Mouse (Mus musculus): ENCODE results near the gene Pde3a. TPM values are rescaled to one million over a fixed set of nuclear protein-coding genes. Genes with fewer than 3 reads are reported as not detected.

Pde3a gene
- total and polyA plus RNA-seq, 2 experiments from 2014 or later: 1.2 to 4.9 TPM

DNA sequence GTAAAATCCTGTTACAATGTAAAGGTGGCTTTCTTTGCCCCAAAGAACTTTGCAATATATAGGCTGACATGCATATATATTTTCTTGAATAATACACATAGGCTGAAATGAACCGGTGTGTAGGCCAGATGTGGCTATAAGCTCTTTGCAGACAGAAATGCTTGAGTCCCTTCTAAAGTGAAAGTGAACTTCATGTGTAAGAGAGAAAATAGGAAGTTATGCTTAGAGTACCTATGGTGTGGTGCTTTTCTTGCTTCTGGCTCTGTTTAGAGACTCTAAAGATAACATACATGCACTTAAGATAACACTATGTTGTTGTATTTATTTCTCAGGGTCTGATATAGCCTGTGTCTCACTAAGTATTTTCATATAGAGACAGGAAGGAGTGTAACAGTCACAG, 58.3 kb downstream of the Pde3a start:
- Histone ChIP-seq H3K4me3 (ENCODE audit: low read depth, low read length) (no peak overlapping the region), H3K4me2 (ENCODE audit: low read depth) (no peak overlapping the region), H3K27ac (ENCODE audit: low read depth, low read length) (no peak overlapping the region), H3K36me3 (ENCODE audit: insufficient read depth) (no peaks in the 10 kb centered on the region), H3K9ac (no peak overlapping the region), H3K27me3 (ENCODE audit: insufficient read depth, low read length) (no peaks in the 10 kb centered on the region), H3K9me3 (ENCODE audit: low read length) (no peaks in the 10 kb centered on the region), H3K4me1 (ENCODE audit: insufficient read depth) (no peaks in the 10 kb centered on the region)
- 87% methylated on average over 1 of the region's 1 CpGs for WGBS
- no peak for TF ChIP-seq CTCF (IDR thresholded peaks at IDR 0.05; ENCODE audit: low read depth)
- DNase-seq (no peak), ATAC-seq (no peak)

DNA sequence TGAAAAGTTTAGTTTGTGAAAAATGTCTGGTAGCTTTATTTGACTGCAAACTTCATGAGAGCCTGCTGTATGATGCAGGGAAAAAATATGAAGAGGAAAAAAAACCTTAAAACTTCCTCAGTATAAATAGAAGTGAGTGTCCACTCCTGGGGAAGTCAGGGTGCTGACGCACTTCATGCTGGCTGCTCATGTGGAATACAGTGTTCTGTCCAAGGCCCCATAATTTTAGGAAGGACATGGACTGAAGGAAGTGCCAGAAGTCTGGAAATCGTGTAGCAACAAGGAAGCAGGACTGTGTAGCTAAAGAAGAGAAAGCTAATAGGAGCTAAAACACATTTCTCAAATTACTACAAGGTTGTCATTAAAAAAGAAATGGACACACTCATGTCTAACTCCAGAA, 59.4 kb downstream of the Pde3a start:
- H3K4me3 ChIP-seq (ENCODE audit: low read depth, low read length): no peak overlapping the region
- DNase-seq (no peak), ATAC-seq (no peak)
- H3K36me3 ChIP-seq (ENCODE audit: insufficient read depth): no peaks in the 10 kb centered on the region
- H3K27me3 ChIP-seq (ENCODE audit: insufficient read depth, low read length): no peaks in the 10 kb centered on the region
- 75% methylated on average over 2 of the region's 2 CpGs for WGBS
- no peaks in the 10 kb centered on the region for H3K9me3 ChIP-seq (ENCODE audit: low read length)
- TF ChIP-seq CTCF (IDR thresholded peaks at IDR 0.05; ENCODE audit: low read depth): no peak
- H3K4me2 ChIP-seq (ENCODE audit: low read depth): no peak overlapping the region
- no peak overlapping the region for H3K27ac ChIP-seq (ENCODE audit: low read depth, low read length)
- no peaks in the 10 kb centered on the region for H3K4me1 ChIP-seq (ENCODE audit: insufficient read depth)
- H3K9ac ChIP-seq: no peak overlapping the region

DNA sequence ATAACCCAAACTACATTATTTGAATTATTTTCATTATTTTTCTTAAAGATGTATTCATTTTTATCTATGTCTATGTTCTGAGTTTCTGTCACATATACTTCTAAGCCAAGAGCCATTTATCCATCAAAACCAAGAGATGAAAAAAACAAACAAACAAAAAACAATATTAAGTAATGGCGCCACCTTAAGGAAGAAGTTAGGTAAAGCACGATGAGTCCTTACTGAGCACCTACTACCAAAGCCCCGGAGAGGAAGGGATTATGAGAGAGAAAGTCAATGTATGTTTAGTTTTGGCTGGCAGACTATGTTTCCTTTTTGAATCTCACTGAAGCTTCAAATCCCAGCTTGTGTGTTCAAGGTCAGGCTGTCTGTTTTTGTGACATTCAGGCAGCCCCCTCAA, 60.8 kb downstream of the Pde3a start:
- DNase-seq (no peak), ATAC-seq (no peak)
- peak; percentile 48; the same call in 1 of the 2 replicates for TF ChIP-seq CTCF (IDR thresholded peaks at IDR 0.05; ENCODE audit: low read depth)
- no peak overlapping the region for H3K4me3 ChIP-seq (ENCODE audit: low read depth, low read length)
- H3K9ac ChIP-seq: no peak overlapping the region
- H3K9me3 ChIP-seq (ENCODE audit: low read length): no peaks in the 10 kb centered on the region
- no peaks in the 10 kb centered on the region for H3K36me3 ChIP-seq (ENCODE audit: insufficient read depth)
- H3K27me3 ChIP-seq (ENCODE audit: insufficient read depth, low read length): no peaks in the 10 kb centered on the region
- no peaks in the 10 kb centered on the region for H3K4me1 ChIP-seq (ENCODE audit: insufficient read depth)
- WGBS: 29% methylated on average over 3 of the region's 3 CpGs
- H3K4me2 ChIP-seq (ENCODE audit: low read depth): no peak overlapping the region
- H3K27ac ChIP-seq (ENCODE audit: low read depth, low read length): no peak overlapping the region

DNA sequence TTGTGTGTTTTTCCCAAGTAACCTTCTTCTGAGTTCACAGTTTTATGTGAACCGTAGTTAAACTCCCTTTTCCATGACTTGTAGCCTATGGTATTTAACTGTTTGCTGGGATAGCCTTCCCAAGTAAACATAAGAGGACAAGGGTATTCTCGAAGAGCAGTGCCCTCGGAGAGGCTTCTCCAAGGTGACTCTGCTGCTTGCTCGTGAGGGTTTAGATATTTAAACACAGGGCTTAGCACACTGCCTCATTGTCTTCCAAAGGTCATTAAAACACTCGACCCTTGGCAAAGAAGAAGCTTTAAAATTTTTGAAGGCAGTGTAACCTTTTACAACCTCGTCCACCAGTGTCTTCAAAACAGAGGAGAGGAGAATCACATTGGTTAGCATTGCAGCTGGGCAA, 61.3 kb downstream of the Pde3a start:
- ATAC-seq: no peak
- H3K4me3 ChIP-seq (ENCODE audit: low read depth, low read length): no peak overlapping the region
- no peaks in the 10 kb centered on the region for H3K4me1 ChIP-seq (ENCODE audit: insufficient read depth)
- H3K27me3 ChIP-seq (ENCODE audit: insufficient read depth, low read length): no peaks in the 10 kb centered on the region
- no peak for DNase-seq
- H3K4me2 ChIP-seq (ENCODE audit: low read depth): no peak overlapping the region
- no peaks in the 10 kb centered on the region for H3K36me3 ChIP-seq (ENCODE audit: insufficient read depth)
- TF ChIP-seq CTCF (IDR thresholded peaks at IDR 0.05; ENCODE audit: low read depth): no peak
- no peak overlapping the region for H3K9ac ChIP-seq
- H3K9me3 ChIP-seq (ENCODE audit: low read length): no peaks in the 10 kb centered on the region
- WGBS: 65% methylated on average over 6 of the region's 6 CpGs
- H3K27ac ChIP-seq (ENCODE audit: low read depth, low read length): no peak overlapping the region

- H3K36me3 ChIP-seq (ENCODE audit: insufficient read depth): no peaks in the 10 kb centered on the region
- DNase-seq (no peak), ATAC-seq (no peak)
- H3K27me3 ChIP-seq (ENCODE audit: insufficient read depth, low read length): no peaks in the 10 kb centered on the region
- TF ChIP-seq CTCF (IDR thresholded peaks at IDR 0.05; ENCODE audit: low read depth): no peak
- H3K27ac ChIP-seq (ENCODE audit: low read depth, low read length): no peak overlapping the region
- H3K4me3 ChIP-seq (ENCODE audit: low read depth, low read length): no peak overlapping the region
- WGBS: 95% methylated on average over 6 of the region's 6 CpGs
- H3K9ac ChIP-seq: no peak overlapping the region
- no peaks in the 10 kb centered on the region for H3K9me3 ChIP-seq (ENCODE audit: low read length)
- H3K4me2 ChIP-seq (ENCODE audit: low read depth): no peak overlapping the region
- no peaks in the 10 kb centered on the region for H3K4me1 ChIP-seq (ENCODE audit: insufficient read depth)
Observed at GRCm38 (mm10) chr6:141311615-141312014, 62.5 kb downstream of the Pde3a start.

- H3K9me3 ChIP-seq (ENCODE audit: low read length): no peaks in the 10 kb centered on the region
- H3K4me1 ChIP-seq (ENCODE audit: insufficient read depth): no peaks in the 10 kb centered on the region
- H3K27ac ChIP-seq (ENCODE audit: low read depth, low read length): no peak overlapping the region
- H3K9ac ChIP-seq: no peak overlapping the region
- ATAC-seq (no peak), DNase-seq (no peak)
- H3K36me3 ChIP-seq (ENCODE audit: insufficient read depth): no peaks in the 10 kb centered on the region
- no peak overlapping the region for H3K4me3 ChIP-seq (ENCODE audit: low read depth, low read length)
- no peak overlapping the region for H3K4me2 ChIP-seq (ENCODE audit: low read depth)
- H3K27me3 ChIP-seq (ENCODE audit: insufficient read depth, low read length): no peaks in the 10 kb centered on the region
- TF ChIP-seq CTCF (IDR thresholded peaks at IDR 0.05; ENCODE audit: low read depth): no peak
- 83% methylated on average over 4 of the region's 4 CpGs for WGBS
Observed at GRCm38 (mm10) chr6:141313112-141313511, 64.0 kb downstream of the Pde3a start.

DNA sequence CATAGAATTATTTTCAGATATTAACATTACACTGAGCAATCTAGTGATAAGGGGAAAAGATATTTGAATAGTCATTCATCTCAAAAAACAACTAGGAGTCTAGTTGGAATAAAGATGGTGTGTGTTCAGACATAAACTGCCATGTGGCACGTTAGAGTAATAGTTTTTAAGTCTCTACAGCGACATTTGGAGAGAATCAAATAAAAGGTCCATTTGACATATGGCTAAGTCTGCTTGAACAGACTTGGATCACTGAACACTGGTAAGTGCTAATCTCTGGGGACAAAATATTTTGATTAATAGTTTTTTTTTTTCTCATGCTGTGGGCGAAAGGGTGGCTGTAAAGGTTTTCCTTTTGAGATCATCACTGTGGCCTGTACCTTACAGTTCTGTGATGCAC, 69.4 kb downstream of the Pde3a start:
- DNase-seq (no peak), ATAC-seq (no peak)
- Histone ChIP-seq H3K9ac (no peak overlapping the region), H3K36me3 (ENCODE audit: insufficient read depth) (no peaks in the 10 kb centered on the region), H3K9me3 (ENCODE audit: low read length) (no peaks in the 10 kb centered on the region), H3K4me1 (ENCODE audit: insufficient read depth) (no peaks in the 10 kb centered on the region), H3K27ac (ENCODE audit: low read depth, low read length) (no peak overlapping the region), H3K27me3 (ENCODE audit: insufficient read depth, low read length) (no peaks in the 10 kb centered on the region), H3K4me3 (ENCODE audit: low read depth, low read length) (no peak overlapping the region), H3K4me2 (ENCODE audit: low read depth) (no peak overlapping the region)
- 63% methylated on average over 3 of the region's 3 CpGs for WGBS
- TF ChIP-seq CTCF (IDR thresholded peaks at IDR 0.05; ENCODE audit: low read depth): no peak

DNA sequence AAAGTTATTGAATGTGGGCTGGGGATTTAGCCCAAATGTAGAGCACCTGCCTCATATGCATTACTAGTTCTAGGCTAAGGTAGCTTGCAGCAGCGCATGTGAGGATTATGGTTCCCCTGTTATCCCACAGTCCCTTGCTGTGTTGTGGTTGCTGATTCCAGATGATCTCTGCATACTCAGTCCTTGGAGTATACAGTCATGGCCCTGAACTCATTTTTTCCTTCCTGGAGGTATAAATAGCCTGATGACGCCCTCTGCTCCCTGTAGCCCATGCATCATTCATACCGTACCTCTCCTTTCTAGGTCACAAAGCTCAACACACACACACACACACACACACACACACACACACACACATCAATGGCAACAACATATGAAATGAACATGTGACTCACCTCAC, 72.2 kb downstream of the Pde3a start:
- ATAC-seq (no peak), DNase-seq (no peak)
- Histone ChIP-seq H3K4me1 (ENCODE audit: insufficient read depth) (no peaks in the 10 kb centered on the region), H3K27me3 (ENCODE audit: insufficient read depth, low read length) (no peaks in the 10 kb centered on the region), H3K9me3 (ENCODE audit: low read length) (no peaks in the 10 kb centered on the region), H3K4me3 (ENCODE audit: low read depth, low read length) (no peak overlapping the region), H3K9ac (no peak overlapping the region), H3K4me2 (ENCODE audit: low read depth) (no peak overlapping the region), H3K36me3 (ENCODE audit: insufficient read depth) (no peaks in the 10 kb centered on the region), H3K27ac (ENCODE audit: low read depth, low read length) (no peak overlapping the region)
- TF ChIP-seq CTCF (IDR thresholded peaks at IDR 0.05; ENCODE audit: low read depth): no peak
- WGBS: 87% methylated on average over 3 of the region's 3 CpGs
